Mouse (Mus musculus) embryo, embryonic 10 days (tissue): ENCODE measurements around the gene Map4k4.

Experiments used
- DNase-seq: peaks from one replicate; pipeline ENCODE4 v3.0.0-alpha.2; 2015; ENCODE audit warnings: low spot score

Map4k4 gene

DNA sequence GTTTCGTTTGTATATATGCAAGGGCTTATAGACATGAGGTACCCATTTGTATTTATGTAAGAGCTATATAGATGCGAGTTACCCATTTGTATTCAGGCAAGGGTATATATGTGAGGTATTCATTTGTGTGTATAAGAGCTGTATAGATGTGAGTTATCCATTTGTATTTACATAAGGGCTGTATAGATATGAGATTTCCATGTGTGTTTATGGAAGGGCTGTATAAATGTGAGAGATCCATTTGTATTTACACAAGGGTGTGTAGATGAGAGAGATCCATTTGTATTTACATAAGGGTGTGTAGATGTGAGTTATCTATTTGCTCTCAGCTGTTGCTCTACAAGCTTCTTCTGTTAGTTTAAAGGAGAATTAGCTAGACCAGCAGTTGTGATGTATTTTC is 63.7 kb downstream of the Map4k4 start:
- DNase-seq: no peak

DNA sequence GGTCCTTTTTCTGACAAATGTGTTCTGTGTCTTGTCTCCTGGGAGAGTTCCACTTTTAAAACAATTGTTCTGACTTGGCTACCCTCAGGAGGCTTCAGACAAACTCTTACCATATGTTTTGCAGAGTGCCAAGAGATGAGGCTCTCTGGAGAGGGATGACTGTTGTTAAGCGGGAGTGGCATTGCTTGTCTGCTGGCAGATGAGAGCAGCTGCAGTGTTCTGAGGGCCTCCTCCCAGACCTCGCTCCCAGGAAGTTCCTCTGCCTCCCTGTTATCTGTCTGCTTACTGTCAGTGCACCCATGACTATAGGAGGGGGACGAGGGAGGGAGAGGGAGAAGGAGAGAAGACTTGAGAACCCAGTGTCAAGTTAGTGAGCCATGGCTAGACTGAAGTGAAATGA is 64.7 kb downstream of the Map4k4 start:
- no peak for DNase-seq

DNA sequence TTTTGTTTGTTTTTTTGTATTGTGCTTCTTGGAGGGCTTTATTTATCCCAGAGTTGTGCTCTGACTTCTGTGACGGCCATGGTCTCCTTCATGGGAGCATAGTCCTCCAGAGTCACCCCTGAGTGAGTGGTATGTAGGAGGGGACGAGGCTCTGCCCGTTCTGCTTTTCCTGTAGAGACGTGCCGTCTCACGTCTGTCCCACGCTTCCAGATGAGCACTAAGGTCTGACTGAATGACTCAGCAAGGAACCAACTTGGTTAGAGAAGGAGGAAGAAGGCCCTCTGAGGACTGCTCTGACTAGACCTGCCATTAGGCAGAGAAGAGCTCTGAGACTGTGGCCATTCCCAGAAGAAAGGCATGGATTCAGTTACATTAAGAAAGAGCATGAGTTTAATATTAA is 68.3 kb downstream of the Map4k4 start:
- no peak for DNase-seq

DNA sequence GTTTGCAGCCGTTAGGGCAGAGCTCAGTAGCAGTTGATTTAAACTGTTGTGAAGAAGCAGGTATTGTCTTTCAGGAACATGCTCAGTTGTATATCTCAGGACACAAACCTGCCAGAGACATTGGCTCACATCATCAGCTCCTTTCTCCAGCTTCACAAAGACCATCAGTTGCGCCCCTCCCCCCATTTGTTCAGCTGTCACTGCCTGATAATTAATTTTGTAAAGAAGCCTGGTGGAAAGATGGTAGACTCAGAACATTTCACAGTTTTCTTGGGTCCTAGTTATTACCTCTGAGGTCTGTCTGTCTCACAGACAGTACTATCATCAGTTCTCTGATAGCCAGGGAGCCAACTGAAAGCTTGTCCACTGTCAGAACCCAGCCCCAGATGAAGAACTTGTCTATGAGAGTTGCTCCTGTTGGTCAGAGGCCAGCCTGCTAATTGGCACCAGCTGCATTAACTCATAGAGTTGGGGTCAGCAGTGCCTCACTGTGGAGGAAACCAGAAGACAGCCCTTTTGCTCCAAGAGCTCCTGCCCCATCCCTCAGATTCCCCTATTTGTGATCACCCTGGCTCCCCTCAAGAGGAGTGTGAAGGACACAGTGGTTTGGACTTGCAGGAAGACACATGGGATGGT is 69.2 kb downstream of the Map4k4 start:
- DNase-seq: peak; percentile 68

DNA sequence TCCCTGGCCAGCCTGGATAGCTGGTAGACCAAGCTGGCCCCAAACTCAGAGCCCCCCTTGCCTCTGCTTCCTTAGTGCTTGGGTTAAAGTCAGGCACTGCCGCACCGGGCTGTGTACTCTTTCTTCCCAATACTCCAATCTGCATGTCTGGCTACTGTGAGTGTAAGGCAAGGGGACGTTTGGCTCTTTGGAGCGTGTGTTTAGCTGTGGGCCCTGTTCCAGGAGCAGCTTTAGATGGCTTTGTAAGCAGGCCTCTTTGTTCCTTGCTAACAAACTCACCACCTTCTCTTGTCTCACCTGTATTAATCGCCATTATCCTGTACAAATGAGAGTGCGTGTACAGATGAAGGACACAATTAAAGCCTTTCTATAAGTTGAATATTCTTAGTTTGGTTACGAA is 71.7 kb downstream of the Map4k4 start:
- no peak for DNase-seq

DNA sequence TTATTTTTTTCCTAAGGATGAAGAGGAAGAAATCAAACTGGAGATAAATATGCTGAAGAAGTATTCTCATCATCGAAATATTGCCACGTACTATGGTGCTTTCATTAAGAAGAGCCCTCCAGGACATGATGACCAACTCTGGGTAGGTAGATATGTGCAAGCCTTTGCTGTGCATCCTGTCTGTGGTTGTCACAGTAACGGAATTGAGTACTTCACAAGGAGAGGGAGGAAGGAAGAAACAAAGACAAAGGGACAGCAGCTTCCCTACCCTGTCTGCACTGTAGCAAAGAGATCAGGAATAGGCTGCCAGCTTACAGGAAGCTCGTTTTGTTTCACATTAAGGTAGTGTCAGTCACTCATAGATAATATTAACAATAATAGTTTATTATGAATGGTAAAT is 73.2 kb downstream of the Map4k4 start:
- no peak for DNase-seq

DNA sequence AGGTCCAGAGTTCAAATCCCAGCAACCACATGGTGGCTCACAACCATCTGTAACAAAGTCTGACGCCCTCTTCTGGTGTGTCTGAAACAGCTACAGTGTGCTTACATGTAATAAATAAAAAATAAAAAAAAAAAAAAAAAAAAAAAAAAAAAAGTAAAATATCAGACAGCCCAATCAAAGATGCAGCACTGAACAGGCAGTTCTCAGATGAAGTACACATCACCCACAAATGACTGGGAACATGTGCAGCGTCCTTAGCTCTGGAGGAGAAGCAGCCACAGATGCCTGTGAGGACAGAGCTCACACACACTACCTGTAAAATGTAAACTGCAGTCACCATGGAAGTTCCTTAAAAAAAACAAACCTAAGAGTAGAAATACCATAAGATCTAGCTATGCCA is 74.3 kb downstream of the Map4k4 start:
- DNase-seq: no peak

DNA sequence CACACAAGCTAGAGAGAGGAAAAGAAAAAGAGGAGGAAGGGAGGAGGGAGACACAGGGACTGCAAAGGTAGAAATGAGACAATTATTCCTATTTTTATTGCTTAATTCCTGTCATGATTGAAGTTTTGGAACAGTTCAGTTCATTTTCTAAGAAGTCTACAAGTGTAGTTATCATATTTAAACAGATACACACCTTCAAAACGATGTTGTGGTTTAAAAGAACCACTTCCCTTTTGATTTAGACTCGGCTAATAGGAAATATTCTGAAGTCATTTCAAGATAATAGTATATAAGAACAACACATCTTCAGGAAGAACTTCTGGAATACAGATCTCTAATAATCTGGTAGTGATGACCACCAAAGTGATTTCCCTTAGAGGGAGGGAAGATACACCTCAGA is 75.4 kb downstream of the Map4k4 start:
- DNase-seq: no peak

DNA sequence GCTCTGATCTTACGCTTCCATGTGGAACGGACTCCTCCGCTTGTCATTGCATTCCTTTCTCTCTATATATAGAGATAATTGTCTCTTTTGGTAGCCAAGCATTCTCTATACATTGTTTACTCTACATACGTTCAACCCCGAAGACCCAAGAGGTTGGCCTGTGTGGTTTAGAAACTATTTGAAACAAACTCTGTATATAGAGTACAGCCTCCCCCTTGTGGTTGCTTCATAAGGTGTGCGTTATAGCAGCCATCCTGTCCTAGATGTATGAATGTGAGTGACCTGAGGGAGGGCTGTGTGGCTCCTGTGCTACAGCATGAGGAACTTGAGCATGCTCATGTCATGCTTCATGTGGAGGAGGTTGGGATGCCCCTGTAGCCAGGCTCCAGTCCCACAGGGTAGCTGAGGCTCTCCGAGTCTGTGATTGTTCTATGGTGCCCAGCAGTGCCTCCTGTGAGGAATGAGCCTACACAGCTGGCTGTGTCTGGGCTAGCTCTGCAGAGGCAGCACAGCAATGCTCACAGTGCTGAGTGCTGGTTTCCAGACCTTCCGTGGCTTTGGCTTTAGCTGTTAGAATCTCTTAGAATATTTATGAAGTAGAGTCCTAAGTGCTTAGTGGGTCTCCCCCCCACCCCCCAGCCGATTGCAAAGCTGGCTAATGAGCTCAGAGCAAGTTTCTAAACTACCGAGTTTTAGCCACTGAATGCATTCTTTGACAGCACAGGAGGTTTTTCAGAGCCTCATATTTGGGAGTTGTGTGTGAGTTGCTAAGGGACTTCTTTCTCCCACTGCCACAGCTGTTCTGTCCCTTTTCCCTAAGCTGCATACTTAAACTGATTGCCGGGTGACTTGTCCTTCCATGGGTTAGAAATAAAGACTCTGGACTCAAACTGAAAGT is 76.4 kb downstream of the Map4k4 start:
- DNase-seq: no peak

DNA sequence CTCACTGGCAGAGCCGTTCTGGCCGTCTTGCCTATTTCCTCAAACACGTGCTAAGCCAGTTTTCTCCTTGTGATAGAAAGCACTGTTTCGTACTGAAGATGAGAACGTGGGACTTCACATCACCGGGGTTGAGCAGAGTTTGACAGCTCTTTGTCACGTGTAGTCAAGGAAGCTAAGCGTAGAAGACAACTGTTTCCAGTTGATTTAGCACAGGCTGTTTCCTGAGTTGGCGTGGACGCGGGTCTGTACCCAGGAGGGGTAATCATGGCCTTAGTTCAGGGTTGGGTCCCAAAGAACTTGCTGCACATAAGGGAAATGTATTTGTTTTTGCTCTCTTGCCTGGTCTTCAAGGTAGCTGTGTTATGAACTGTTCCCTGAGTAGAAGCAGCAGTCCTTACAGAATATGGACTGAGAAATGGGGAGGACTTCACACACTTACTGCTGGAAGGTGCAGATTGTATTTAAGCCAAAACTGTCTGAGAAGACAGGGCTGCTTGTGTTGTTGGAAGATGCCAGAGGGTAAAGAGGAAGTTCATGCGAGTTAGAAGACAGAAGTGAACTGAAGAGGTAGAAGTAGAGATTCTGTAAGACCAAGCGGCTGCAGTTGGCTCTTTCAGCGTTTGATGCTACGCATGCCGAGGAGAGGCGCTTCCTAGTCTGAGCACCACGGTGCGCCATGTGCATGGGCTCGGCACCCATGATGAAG is 78.2 kb downstream of the Map4k4 start:
- DNase-seq: no peak

DNA sequence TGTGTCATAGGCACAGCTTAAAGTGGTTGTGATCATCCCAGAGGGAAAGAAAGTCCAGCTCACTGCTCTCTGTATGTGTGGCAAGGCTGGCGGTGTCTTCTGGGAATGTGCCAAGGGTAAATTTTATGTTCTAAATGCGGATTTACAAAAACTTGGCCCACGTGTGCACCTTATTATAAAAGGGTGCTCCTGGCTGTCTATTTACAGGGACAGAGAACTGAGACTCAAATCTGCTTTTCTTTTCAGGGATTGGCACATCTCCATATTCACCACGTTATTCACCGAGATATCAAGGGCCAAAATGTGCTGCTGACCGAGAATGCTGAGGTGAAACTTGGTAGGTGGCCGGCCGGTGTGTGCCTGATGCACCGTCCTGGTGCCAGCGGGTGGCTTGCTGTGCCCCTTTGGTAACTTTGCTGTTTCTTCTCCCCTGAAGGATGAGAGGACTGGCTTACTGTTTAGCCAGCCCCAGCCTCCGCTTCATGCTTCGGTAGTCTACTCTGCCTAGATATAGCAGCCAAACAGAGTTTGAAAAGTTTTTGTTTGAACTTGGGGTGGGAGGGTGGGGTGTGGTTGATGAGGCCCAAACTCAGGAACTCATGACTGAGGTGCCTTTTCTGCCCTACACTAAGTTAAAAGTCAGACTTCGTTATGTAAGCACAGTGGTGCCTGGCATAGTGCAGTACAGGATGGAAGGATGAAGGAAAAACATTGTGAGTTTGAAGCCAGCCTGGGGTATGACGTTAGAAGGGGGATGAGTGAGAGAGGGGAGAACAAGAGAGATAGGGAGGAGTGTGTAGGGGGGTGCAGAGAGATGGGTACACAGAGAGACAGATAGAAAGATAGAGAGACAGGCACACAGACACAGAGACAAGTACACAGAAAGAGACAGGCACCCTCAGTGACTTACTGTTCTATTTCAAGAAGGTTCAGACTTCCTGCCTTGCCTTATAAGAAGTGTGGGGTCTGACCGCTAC is 79.9 kb downstream of the Map4k4 start:
- no peak for DNase-seq

DNA sequence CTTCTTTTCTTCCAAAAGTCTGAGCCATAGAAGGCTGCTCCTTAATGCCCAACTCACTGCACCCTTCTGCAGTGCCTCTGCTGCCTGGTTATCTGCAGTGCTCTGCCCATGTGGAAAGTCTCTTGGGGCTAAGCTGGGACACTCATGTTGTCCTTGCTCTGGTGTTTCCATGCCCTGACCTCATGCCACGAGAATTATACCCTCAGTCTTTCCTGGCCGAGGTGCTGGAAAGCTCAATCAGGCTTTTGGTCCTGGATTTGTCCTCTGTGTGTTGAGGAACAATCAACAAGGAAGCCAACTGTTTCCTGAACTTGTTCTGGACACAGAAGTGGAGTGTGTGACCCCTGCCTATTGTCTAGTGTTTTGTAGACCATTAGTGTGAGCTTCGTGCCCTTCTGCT is 81.3 kb downstream of the Map4k4 start:
- DNase-seq: no peak

DNA sequence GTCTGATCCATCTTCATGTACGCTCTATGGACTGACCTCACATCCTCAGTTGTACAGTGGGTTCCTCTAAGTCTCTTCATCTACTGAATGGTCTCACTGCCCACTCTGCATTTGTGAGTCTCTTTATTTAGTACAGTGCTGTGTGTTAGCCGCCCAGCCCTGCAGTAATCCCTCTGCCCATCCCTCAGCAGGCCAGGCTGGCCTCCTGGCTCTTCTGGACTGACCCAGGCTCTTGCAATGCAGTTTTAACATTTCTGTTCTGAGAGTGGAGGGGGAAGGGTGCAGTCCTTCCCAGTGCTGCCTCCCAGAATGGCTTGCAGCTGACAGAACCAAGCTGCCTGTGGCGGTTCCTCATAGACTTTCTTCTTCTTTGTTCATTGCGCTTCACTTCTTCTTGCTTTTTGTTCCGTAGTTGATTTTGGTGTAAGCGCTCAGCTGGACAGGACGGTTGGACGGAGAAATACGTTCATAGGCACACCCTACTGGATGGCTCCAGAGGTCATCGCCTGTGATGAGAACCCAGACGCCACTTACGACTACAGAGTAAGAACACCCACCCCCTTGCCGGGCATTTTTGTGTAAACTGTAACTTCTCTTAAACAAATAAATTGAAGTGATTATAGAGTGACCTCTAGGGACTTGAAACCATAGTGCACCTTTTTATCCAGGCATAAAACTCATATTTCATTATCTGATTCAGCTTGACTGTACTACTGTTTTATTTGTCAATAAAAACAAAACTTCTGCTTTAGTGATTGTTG is 82.2 kb downstream of the Map4k4 start:
- no peak for DNase-seq

DNA sequence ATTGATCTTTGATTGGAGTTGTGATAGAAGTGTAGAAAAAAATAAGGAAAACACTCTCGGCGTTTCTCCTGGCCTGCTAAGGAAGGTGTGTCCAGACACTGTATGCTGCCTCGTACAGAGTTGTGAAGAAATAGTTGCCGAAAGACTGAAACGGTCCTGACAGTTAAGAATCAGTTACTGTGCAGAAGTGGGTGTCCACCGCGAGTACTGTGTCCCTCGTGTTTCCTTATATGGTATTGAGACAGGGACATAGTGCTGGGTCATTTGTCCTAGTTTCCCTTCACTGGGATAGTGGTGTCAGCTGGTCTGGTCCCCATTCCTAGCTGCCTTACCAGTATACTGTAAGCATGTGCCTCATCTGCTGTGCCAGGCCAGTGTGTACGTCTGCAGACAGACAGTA is 83.6 kb downstream of the Map4k4 start:
- DNase-seq: no peak

DNA sequence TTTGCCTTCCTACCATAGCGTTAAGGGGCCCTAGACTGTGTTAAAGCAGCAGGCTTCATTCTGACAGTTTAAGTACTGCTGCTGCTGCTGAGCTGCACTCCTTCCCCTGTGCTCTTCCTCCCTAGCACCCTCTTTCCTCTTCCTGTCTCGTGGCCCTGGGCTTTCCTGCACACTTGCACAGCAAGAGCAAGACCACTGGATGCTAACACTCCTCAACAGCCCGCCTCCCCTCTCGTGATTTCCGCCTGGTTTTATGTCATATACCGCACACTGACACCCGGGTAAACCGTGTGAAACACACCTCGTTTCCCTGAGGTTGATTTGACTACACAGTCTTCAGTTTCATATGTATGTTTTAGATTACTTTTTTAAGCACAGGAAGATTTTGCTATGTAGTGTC is 86.1 kb downstream of the Map4k4 start:
- DNase-seq: no peak

DNA sequence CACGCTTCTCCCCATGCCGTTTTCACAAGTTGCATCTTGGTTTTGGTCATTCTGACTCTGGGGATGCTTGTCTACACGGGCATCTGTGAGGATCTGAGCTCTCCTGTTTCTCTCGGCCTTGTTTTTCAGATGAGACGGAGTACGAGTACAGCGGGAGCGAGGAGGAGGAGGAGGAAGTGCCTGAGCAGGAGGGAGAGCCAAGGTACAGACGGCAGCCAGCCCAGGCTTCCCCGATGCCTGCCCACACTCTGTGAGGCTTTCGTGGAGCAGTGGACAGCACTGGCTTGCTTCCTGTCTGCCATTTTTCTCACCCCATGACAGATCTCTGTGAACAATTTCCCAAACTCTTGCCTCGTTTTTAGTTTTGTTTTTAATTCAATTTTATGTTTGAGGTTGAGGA is 88.1 kb downstream of the Map4k4 start:
- DNase-seq: no peak

DNA sequence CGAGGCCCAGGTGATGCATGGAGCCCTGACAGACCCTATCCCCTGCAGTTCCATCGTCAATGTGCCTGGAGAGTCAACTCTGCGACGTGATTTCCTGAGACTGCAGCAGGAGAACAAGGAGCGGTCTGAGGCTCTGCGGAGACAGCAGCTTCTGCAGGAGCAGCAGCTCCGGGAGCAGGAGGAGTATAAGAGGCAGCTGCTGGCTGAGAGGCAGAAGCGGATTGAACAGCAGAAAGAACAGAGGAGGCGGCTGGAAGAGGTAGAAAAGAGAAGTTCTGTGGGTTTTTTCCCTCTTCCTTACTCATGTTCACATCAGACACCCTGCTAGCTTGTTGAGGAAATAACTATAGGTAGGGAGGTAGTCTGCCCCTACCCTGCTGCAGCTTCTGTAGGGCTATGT is 89.3 kb downstream of the Map4k4 start:
- no peak for DNase-seq

DNA sequence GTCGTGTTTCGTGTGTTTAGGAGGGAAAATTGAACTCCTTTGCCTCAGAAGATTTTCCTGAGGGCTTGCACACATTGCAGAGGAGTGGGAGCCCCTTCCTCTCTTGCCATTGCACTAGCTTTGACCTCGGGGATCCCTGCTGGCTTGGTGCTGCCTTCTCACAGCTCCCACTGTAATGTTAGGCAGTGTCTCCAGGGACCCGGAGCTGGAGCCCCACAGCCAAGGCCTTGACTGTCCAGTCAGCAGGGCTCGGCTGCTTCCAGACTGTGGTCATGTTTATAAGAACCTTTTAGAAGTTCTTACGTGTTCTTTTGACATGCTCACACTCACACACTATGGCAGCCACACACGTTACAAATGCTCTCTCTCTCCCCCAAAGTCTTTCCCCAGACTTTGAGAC is 93.2 kb downstream of the Map4k4 start:
- no peak for DNase-seq

DNA sequence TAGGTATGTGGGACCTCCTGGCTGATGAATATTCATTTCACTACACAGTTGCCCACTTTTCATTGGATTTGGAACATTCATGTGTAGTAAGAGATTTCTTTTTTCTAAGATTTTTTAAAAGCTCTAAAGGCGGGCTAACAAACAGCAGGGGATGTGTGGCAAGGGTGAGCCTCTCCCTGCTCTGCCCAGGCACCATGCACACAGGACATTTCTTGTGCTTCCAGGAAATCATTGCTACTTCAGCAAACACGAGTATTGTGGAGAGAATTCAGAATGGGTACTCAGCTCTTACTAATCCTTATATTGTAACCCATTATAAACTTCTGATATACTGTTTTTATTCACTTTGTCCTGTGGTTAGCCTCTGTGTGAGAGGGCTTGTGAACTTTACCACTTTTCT is 94.9 kb downstream of the Map4k4 start:
- DNase-seq: no peak

DNA sequence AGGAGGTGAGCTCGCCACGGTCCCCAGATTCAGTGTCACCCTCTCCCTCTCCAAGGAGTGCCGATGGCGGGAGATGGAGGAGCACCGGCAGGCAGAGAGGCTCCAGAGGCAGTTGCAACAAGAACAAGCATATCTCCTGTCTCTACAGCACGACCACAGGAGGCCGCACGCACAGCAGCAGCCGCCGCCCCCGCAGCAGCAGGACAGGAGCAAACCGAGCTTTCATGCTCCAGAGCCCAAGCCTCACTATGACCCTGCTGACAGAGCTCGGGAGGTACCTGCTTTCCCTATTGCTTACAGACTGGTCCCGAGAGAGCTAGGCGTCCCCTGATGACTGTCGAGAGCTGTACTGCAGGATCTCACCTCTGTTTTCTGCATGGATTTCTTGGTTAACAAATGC is 99.8 kb downstream of the Map4k4 start:
- DNase-seq: no peak

DNA sequence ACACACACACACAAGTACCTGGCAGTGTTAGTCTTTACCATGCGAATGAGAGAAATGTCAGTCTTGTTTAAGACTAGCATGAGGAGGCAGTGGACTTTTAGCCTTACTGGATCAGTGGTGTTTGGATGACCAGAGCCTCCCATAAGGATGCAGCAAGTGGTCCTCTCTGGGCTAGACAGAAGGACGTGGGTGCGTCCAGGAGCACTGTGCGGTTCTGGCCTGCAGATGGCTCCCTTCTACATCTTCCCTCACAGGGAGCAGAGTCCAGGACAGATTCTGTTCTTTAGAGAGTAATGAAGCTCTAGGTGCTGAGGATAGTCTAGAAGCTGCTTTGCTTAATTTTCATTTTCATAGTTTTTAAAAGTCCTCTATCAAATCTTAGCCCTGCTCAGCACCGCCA is 100.2 kb downstream of the Map4k4 start:
- peak; percentile 60 for DNase-seq
